Mouse (Mus musculus) c-Kit-positive CD71-positive TER-119-positive erythroid progenitor cells, embryonic 14.5 days (primary cell): Measurements from ENCODE around the gene Gm28230.

Experiments used
- DNase-seq: peaks from one replicate; pipeline ENCODE4 v3.0.0-alpha.2; 2013; ENCODE audit warnings: low spot score

Gene Gm28230

GRCm38 (mm10) chr2:74763976-74764375 is 37.4 kb downstream of the Gm28230 start:
- no peak for DNase-seq

GRCm38 (mm10) chr2:74774359-74774758 is 47.8 kb downstream of the Gm28230 start:
- DNase-seq: no peak

DNA sequence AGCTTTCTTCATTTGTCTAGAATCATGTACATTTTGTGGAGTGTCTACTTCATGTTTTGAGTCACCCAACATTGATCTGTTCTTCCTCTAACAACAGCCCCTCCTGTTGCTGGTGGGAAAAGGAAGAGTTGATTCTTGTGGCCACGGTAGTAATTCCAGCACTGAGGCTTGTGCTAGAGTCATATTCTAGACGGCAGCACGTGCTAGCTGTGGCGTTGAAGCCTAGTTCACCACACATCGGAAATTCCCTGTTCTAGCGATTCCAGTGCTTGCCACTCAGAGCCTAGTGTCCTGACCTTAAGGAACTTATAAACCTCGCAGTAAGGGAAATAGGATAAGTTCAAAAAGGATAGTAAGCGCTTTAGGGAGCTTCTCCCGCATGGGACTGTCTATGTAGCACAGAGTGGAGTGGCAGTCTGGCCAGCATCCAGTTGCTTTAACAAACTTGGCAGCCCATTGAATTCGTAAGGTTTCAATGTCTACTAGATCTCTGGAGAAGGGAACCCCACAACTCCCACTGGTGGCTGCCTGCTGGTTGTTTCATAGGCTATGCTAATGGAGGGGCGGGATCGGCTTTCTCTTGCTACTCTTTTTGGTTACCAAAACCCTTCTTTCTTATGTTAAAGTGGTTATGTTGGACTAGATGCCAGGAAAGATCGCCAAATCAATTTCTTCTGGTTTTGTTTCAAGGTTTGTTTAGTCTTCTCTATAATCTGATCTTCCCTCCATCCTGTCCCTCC is 51.2 kb downstream of the Gm28230 start:
- no peak for DNase-seq

GRCm38 (mm10) chr2:74781386-74781785 is 54.9 kb downstream of the Gm28230 start:
- DNase-seq: no peak

- no peak for DNase-seq
Observed at GRCm38 (mm10) chr2:74795531-74795930, 69.0 kb downstream of the Gm28230 start.
